Mouse (Mus musculus): Measurements from ENCODE around the gene Gm20741. TPM values are rescaled to one million over a fixed set of nuclear protein-coding genes. Genes with fewer than 3 reads are reported as not detected.

Gene Gm20741
- not detected for total RNA-seq (2021)
- long read RNA-seq, experiment 1 = 0 reads
- long read RNA-seq, experiment 2 = 0 reads

DNA sequence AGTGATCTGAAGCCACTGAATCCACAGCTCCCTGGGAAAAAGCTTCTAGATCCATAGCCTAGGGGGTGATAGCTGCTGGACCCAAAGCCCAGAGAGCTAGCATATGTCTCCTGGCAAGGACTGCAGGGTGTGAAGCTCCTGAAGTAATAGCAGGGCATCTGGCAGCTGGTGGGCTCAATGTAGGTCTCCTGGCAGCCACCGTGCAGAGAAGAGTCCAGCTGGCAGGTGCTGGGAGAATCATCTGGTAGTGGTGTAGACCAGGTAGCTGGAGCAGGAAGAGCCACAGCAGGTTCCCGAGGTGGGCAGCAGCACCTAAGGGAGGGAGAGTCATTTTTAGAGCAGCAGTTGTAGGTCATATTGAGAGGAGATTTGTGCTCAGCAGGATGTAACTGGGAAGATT lies at the start of gene Gm20741:
Gm20741 (minus strand) TSS at position 394 of the 400 bp plus-strand sequence.
- intact Hi-C loops (cut with DNase I) = no loop called here
- no peak for DNase-seq (ENCODE audit: low spot score in 2 of 2)

DNA sequence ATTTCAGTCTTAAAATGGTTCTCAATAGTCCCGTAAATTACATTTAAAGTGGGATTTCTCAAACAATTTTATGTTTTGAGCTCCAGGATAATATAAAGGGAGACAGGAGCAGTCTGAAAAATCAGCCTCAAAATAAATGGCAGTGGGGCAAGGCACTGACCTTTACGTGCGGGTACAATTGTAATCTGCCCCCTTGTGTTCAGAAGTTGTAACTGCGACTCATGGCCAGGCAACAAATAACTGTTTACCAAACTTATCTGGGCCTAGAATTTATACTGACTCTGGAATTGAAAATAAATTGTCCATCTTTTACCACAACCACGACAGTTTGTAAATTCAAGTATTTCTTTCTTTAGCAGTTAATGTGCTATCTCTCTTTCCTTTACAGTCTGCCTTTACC lies 39.4 kb upstream of the Gm20741 start:
- DNase-seq (ENCODE audit: low spot score in 2 of 2) = no peak
- intact Hi-C loops (cut with DNase I) = no loop called here

DNA sequence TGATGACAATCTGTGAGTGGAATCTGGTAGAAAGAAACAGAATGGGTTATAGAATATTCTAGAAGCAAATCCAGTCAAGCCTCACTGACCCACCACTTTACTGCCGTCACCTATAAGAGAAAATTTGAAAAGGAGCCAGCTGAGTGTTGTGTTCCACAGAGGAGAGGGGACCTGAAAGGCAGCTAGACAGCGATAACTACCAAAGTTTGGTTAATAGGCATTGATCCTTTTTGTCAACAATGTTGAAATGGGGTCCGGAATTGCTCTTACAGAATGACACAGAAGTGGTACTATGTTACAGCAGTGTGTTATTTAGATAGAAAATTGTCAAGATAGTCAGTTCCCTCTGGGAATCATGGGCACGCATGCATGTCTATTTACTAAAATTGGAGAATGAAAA lies 36.5 kb upstream of the Gm20741 start:
- no peak for DNase-seq (ENCODE audit: low spot score in 2 of 2)
- intact Hi-C loops (cut with DNase I) = no loop called here

DNA sequence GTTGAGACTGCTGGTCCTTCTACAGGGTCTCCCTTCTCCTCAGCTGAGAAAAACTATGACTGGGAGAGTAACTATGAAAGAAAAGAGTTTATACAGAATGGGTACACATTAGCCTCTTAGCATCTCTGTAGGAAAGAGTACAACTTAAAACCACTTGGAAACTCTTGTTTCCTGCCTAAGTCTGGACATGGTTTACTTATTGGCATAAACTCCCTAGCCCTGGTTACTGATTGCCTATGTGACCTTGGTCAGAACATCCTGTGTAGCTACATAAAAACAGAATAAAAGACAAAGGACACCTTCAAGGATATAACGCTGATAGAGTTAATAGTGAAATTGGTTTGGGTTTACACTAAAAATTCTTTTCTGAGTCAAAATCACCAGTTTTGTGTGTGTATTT lies 35.3 kb upstream of the Gm20741 start:
- no peak for DNase-seq (ENCODE audit: low spot score in 2 of 2)
- intact Hi-C loops (cut with DNase I) = no loop called here

DNA sequence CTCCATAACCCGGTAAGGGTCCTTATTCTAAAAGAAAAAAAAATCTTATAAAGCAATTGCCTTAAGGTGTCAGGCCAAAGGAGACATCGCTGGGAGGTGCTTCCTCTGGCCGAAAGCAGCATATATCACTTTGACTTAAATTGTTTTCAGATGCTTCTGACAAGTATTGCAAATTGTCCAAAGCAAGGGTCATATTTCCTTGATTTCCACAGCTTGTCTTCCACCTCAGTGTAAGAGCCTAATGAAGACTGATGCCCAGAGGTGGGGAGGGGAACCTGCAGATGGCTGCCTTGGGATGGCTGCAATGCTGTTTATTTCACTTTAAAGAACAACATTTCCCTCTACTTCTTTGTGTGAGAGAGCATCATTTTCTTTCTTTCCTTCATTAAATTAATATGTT lies 15.0 kb upstream of the Gm20741 start:
- DNase-seq (ENCODE audit: low spot score in 2 of 2) = no peak
- intact Hi-C loops (cut with DNase I) = no loop called here

DNA sequence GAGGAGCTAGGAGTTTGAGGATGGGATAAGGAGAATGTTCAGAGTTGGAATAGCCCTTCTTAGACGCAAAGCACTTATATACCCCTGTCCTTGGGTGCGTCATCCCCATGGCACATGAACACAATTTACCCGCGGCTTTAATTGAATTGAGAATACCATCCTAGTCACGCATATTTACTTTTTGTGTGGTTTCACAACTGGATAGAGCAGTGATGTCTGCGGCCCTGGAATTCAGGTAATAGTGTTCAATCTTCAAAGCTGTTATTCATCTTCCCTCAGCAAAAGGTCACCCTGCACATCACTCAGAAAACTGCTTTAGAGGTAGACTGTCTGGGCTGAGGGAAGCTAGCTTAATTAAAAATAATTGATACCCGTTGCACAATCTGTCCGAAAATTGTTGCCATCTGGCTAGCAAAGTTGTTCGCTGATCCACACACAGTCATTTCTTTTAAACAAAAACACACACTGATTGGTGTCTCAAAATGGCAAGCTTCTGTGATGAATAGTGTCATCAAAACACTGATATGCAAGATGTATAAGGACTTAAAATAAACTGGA lies 14.2 kb upstream of the Gm20741 start, which contains the start of gene Krtap14:
Krtap14 (minus strand) TSS at position 51 of the 558 bp plus-strand sequence.
- intact Hi-C loops (cut with DNase I) = no loop called here

DNA sequence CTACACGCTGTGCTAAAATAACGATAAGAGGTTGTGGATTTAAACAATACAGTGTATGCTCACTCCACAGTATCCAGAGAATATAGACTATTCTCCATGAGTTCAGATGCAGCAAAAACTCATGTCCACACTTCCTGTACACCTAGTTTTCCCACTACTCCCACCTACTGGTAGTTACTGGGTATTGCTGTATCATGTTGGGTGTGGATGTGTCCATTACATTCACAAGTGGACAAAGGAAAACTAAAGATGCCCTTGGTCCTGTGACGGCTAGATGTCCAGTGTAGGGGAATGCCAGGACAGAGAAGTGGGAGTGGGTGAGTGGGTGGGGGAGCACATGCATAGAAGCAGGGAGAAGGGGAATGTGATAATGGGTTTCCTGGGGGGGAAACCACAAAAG lies 11.7 kb upstream of the Gm20741 start:
- peak; percentile 11 to 15 for DNase-seq (ENCODE audit: low spot score in 2 of 2)
- intact Hi-C loops (cut with DNase I) = no loop called here

More for the DNA sequence above, 14.2 kb upstream of the Gm20741 start, which contains the start of gene Krtap14:
- no peak for DNase-seq (ENCODE audit: low spot score in 2 of 2)

DNA sequence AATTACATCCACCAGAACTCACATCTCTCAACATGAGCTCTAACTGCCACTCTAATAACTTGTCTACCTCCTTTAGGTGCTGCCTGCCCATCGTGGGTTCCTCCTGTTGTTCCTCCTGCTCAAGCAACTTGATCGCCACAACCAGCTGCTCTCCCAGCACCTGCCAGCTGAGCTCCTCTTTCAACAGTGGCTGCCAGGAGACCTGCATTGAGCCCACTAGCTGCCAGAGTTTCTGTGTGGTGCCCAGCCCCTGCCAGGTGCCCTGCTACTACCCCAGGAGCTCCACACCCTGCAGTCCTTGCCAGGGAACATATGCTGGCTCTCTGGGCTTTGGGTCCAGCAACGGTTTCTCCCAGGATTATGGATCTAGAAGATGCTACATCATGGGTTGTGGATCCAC lies 8.0 kb upstream of the Gm20741 start, which contains the start of gene Krtap15:
Krtap15 (plus strand) TSS at position 150 of the 400 bp plus-strand sequence.
- intact Hi-C loops (cut with DNase I) = no loop called here
- no peak for DNase-seq (ENCODE audit: low spot score in 2 of 2)

DNA sequence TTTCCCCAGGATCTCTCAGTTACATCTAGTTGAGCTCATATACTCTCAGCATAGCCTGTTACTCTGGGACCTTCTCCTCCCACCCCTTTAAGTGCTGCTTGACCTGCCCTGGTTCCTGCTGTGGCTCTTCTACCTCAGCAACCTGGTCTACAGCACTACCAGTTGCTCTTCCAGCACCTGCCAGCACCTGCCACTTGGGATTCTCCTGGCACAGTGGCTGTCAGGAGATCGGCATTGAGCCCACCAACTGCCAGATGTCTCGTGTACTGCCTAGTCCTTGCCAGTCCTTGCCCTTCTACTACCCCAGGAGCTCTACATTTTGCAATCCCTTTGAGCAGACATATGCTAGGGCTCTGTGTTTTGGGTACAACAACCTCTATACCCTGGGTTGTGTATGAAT lies 25.2 kb downstream of the Gm20741 start:
- DNase-seq (ENCODE audit: low spot score in 2 of 2) = no peak
- intact Hi-C loops (cut with DNase I) = no loop called here

DNA sequence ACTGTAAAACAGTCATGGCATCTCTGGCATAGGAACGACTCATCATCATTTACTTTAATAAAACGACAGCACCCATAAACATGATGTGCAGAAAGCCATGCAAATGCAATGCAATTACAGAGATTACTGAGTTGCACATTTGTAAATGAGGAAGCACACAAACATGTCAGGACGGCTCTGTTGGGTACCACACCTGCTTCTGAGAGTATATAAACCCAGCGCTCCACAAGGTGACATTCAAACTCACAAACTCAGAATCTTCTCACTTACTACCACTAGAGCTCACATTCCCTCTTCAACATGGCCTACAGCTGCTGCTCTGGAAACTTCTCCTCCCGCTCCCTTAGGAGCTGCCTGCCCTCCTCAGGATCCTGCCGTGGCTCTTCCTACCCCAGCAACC lies 34.4 kb downstream of the Gm20741 start, which contains the start of gene Gm5965:
Gm5965 (plus strand) TSS at position 301 of the 400 bp plus-strand sequence.
- intact Hi-C loops (cut with DNase I) = no loop called here
- DNase-seq (ENCODE audit: low spot score in 2 of 2) = no peak

DNA sequence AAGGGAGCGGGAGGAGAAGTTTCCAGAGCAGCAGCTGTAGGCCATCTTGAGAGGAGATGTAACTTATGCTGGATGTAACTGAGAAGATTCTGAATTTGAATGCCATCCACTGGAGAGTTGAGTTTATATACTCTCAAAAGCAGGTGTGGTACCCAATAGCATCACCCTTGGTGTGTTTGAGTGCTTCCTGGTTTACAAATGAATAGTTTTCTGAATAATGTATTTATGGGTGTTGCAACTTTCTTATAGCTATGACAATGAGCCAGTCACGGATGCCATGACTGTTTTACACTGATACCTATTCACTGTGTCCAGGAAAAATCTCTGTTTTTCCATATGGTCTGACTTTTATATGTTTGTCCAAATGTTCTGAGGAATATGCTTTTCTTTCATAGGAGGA lies 37.9 kb downstream of the Gm20741 start, which contains the start of gene 2310057N15Rik:
2310057N15Rik (minus strand) TSS at position 101 of the 400 bp plus-strand sequence.
- intact Hi-C loops (cut with DNase I) = no loop called here

More for the DNA sequence above, 37.9 kb downstream of the Gm20741 start, which contains the start of gene 2310057N15Rik:
- DNase-seq (ENCODE audit: low spot score in 2 of 2) = no peak

Other genes starting within 250 kb of the Gm20741 start
- not detected for gene Cldn8, start 249.0 kb downstream of the Gm20741 start, total RNA-seq (2021)
- not detected for gene Krtap24-1, start 199.9 kb downstream of the Gm20741 start, total RNA-seq (2021)
- gene 2310079G19Rik, start 184.6 kb downstream of the Gm20741 start, total RNA-seq (2021) = not detected
- not detected for gene Krtap26-1, start 164.4 kb downstream of the Gm20741 start, total RNA-seq (2021)
- not detected for gene Krtap27-1, start 140.5 kb downstream of the Gm20741 start, total RNA-seq (2021)
- gene 2310061N02Rik, start 104.3 kb downstream of the Gm20741 start, total RNA-seq (2021) = not detected
- gene Krtap13-1, start 83.4 kb downstream of the Gm20741 start, total RNA-seq (2021) = not detected
- not detected for gene Krtap13, start 60.6 kb downstream of the Gm20741 start, total RNA-seq (2021)
- gene 2310034C09Rik, start 53.4 kb downstream of the Gm20741 start, total RNA-seq (2021) = not detected
- gene 2310057N15Rik, start 38.0 kb downstream of the Gm20741 start, total RNA-seq (2021) = not detected
- gene Gm5965, start 34.3 kb downstream of the Gm20741 start, total RNA-seq (2021) = not detected
- not detected for gene Krtap15, start 8.0 kb upstream of the Gm20741 start, total RNA-seq (2021)
- not detected for gene Krtap14, start 13.9 kb upstream of the Gm20741 start, total RNA-seq (2021)
- gene Krtap19-1, start 57.2 kb upstream of the Gm20741 start, total RNA-seq (2021) = not detected
- gene Krtap19-2, start 62.0 kb upstream of the Gm20741 start, total RNA-seq (2021) = not detected
- gene Krtap19-3, start 65.8 kb upstream of the Gm20741 start, total RNA-seq (2021) = not detected
- not detected for gene Krtap19-4, start 72.9 kb upstream of the Gm20741 start, total RNA-seq (2021)
- not detected for gene Krtap19-5, start 84.2 kb upstream of the Gm20741 start, total RNA-seq (2021)
- gene Krtap19-9b, start 120.0 kb upstream of the Gm20741 start, total RNA-seq (2021) = not detected
- not detected for gene Krtap16-3, start 150.7 kb upstream of the Gm20741 start, total RNA-seq (2021)
- not detected for gene Krtap22-2, start 198.5 kb upstream of the Gm20741 start, total RNA-seq (2021)
- not detected for gene Gm10229, start 203.1 kb upstream of the Gm20741 start, total RNA-seq (2021)
- not detected for gene Krtap6-1, start 219.5 kb upstream of the Gm20741 start, total RNA-seq (2021)
- not detected for gene Gm10228, start 229.3 kb upstream of the Gm20741 start, total RNA-seq (2021)
- gene Krtap6-5, start 235.7 kb upstream of the Gm20741 start, total RNA-seq (2021) = not detected

Data from left cerebral cortex, postnatal 14 days (tissue).